Mouse (Mus musculus) liver, embryonic 13.5 days (tissue): ENCODE data around the gene Gm13290. TPM values are rescaled to one million over a fixed set of nuclear protein-coding genes. Genes with fewer than 3 reads are reported as not detected.
"Not testable (repeated sequence)": the region's sequence is repeated elsewhere in the genome, so short reads cannot be mapped to it uniquely, and the experiment has no call there.

Experiments used
- ATAC-seq: fragments of 200-750 bp; cut with Nextera tagmentation; 2 replicates; pipeline ENCODE4 v1.8.0; 2017; ENCODE audit warnings: low read depth, mild to moderate bottlenecking, moderate number of reproducible peaks, moderate library complexity
- DNase-seq: peaks from one replicate; pipeline ENCODE4 v3.0.0; 2022
- H3K27ac ChIP-seq: fragments of 300-500 bp; sonication (generic); 2 replicates; pipeline ENCODE4 v1.5.1; 2015; ENCODE audit warnings: moderate library complexity, mild to moderate bottlenecking, inconsistent platforms
- H3K27me3 ChIP-seq: fragments of 300-500 bp; sonication (generic); 2 replicates; pipeline ENCODE4 v1.6.1; 2015; ENCODE audit warnings: mild to moderate bottlenecking, inconsistent platforms
- H3K36me3 ChIP-seq: fragments of 300-500 bp; sonication (generic); 2 replicates; pipeline ENCODE4 v1.6.1; 2015; ENCODE audit warnings: mild to moderate bottlenecking, inconsistent platforms
- H3K4me1 ChIP-seq: fragments of 300-500 bp; sonication (generic); replicated peaks from 2 replicates; pipeline ENCODE4 v1.6.1; 2015; ENCODE audit warnings: inconsistent platforms
- H3K4me2 ChIP-seq: fragments of 300-500 bp; sonication (generic); 2 replicates; pipeline ENCODE4 v1.6.1; 2015; ENCODE audit warnings: inconsistent platforms, mild to moderate bottlenecking, moderate library complexity
- H3K4me3 ChIP-seq: fragments of 300-500 bp; sonication (generic); replicated peaks from 2 replicates; pipeline ENCODE4 v1.5.1; 2015; ENCODE audit warnings: mild to moderate bottlenecking, inconsistent platforms
- H3K9ac ChIP-seq: fragments of 300-500 bp; sonication (generic); 2 replicates; pipeline ENCODE4 v1.6.1; 2015; ENCODE audit warnings: mild to moderate bottlenecking, inconsistent platforms
- H3K9me3 ChIP-seq: fragments of 300-500 bp; sonication (generic); replicated peaks from 2 replicates; pipeline ENCODE4 v1.6.1; 2016; ENCODE audit warnings: inconsistent platforms
- WGBS: fragments of 180-500 bp; shearing (Covaris S2); methylation state at CpG from one replicate; pipeline ENCODE4 v1.1.7; 2015; ENCODE audit not compliant: insufficient replicate concordance; 5-methylcytosine and 5-hydroxymethylcytosine counted together
- polyA plus RNA-seq: library from polyadenylated mRNA; unstranded; fragments of >200 nt; fragmentation: Nextera tagmentation; extraction: Ambion mirVana; gene quantifications from 2 replicates; pipeline ENCODE4 v1.2.1, GENCODE M21; 2015

Gene Gm13290
- not detected in 2 replicates for polyA plus RNA-seq

DNA sequence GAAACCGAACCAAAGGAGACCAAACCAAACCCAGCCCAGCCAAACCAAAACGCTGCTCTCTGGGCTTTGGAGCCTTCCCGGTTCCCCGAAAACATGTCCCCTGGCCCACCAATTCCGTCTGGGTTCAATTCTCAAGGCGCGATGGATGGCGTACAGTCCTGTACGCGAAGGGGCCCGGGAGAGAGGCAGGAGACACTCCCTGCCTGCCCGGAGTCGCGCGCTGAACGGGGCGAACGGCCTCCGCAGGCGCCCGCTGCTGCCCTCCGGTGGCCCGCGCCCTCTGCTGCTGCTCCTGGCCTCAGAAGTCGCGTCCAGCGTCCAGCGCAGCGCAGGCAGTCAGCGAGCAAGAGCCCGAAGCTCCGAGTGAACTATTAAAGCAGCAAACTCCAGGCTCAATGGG, at the start of gene Gm13290:
Gm13290 (plus strand) TSS at position 301 of the 400 bp plus-strand sequence.
- not testable (repeated sequence) for ATAC-seq, H3K4me2 ChIP-seq, H3K27me3 ChIP-seq, H3K4me1 ChIP-seq, H3K4me3 ChIP-seq, DNase-seq, H3K9ac ChIP-seq, H3K27ac ChIP-seq, H3K9me3 ChIP-seq, H3K36me3 ChIP-seq
- no CpG with 5 or more reads among the region's 32 CpGs for WGBS

DNA sequence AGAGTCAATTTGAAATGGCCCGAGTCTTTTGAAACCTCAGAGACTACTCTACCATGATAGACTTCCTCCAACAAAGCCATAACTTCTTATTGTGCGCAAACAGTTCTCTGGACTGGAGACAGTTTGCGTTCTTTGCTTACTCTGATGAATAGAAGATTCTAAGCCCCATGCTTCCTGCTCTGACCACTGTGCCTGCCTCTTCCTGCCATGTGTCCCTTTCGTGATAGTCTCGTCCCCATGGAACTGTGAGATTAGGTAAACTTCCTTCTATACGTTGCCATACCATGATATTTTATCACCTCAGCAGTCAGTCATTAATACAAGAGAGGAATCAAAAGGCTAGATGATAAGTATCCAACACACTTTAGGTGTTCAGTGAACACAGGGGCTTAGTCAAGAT, 46.9 kb upstream of the Gm13290 start:
- no peak for ATAC-seq
- Histone ChIP-seq H3K27me3 (no peaks in the 10 kb centered on the region), H3K36me3 (no peaks in the 10 kb centered on the region), H3K4me2 (peak overlapping the region; percentile 8; the same call in 1 of the 2 replicates), H3K4me3 (no peak overlapping the region), H3K9ac (no peak overlapping the region), H3K9me3 (no peaks in the 10 kb centered on the region), H3K27ac (no peak overlapping the region), H3K4me1 (peaks cover 3% of the 10 kb centered on the region)
- WGBS: 25% methylated on average over 6 of the region's 6 CpGs
- no peak for DNase-seq

DNA sequence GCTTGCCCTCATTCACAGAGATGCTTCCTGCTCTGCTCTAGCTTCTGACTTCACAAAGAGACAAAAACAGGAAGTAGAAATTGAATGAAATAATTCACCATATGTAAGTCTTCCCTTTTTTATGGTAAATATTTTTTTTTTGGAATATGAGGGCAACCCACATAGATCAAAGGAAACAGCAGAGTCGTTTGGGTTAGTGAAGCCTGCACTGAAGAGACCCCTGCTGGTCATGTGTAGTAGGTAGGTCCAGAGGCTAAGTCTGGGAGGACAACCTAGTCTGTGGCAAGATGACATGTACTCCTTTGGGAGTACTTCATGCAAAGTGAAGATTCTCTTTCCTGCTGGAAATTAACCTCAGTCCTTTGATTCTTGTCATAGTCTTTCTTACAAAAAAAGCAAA, 46.3 kb upstream of the Gm13290 start:
- H3K4me3 ChIP-seq: no peak overlapping the region

DNA sequence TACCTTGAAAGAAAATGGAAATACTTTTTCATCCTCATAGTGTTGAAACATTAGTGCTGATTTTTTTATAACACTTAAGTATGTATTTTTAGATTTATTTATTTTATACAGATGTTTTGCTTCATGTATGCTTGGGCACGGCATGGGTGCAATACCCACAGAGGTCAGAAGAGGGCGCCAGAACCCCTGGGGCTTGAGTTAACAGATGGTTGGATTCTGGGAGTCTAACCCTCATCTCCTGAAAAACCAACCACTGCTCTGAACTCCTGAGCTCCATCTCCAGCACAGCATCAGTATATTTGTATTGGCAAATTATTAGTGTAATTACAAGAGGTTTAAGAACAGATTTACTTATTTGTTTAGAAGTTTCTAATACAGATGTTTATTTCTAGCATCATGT, 35.2 kb upstream of the Gm13290 start:
- 3% methylated on average over 2 of the region's 2 CpGs for WGBS
- no peaks in the 10 kb centered on the region for H3K9me3 ChIP-seq
- H3K4me2 ChIP-seq: no peak overlapping the region
- H3K27me3 ChIP-seq: 0 out of 2 replicates have a peak, but pooled peaks cover 3% of the 10 kb centered on the region
- H3K27ac ChIP-seq: no peak overlapping the region
- ATAC-seq: no peak
- H3K4me3 ChIP-seq: no peak overlapping the region
- no peaks in the 10 kb centered on the region for H3K36me3 ChIP-seq
- no peak overlapping the region for H3K9ac ChIP-seq
- H3K4me1 ChIP-seq: no peaks in the 10 kb centered on the region
- peak; percentile 23 for DNase-seq

More for the DNA sequence above, 46.3 kb upstream of the Gm13290 start:
- Histone ChIP-seq H3K27ac (no peak overlapping the region), H3K36me3 (no peaks in the 10 kb centered on the region), H3K4me2 (0 out of 2 replicates have a peak overlapping the region, but pooled peaks have one; percentile 8), H3K27me3 (no peaks in the 10 kb centered on the region), H3K4me1 (peaks cover 2% of the 10 kb centered on the region; the same call in 1 of the 2 replicates), H3K9me3 (no peaks in the 10 kb centered on the region), H3K9ac (no peak overlapping the region)
- WGBS: 0% methylated on average over 1 of the region's 1 CpGs
- no peak for ATAC-seq
- no peak for DNase-seq

DNA sequence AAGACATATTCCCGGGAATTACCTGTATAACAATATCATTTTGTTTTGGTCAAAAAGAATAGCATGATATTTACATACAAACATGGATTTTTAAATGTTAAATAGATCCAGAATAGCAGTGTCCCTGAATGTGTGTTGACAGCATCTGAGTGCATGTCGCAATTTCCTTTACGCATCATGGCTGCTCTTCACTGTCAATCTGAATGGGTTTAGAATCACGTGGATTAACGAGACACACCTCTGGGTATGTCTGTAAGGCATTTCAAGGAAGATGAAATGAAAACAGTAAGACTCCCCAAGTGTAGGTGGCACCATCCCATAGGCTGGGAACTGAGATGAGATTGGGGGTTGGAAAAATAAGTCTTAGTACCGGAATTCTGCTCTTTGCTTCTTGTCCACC, 34.6 kb upstream of the Gm13290 start:
- H3K9ac ChIP-seq: no peak overlapping the region
- 61% methylated on average over 6 of the region's 6 CpGs for whole genome bisulfite sequencing
- H3K4me3 ChIP-seq: no peak overlapping the region
- H3K27me3 ChIP-seq: 0 out of 2 replicates have a peak, but pooled peaks cover 3% of the 10 kb centered on the region
- ATAC-seq: no peak
- H3K27ac ChIP-seq: no peak overlapping the region
- no peaks in the 10 kb centered on the region for H3K9me3 ChIP-seq
- H3K4me2 ChIP-seq: no peak overlapping the region
- no peak for DNase-seq
- no peaks in the 10 kb centered on the region for H3K4me1 ChIP-seq
- H3K36me3 ChIP-seq: no peaks in the 10 kb centered on the region

DNA sequence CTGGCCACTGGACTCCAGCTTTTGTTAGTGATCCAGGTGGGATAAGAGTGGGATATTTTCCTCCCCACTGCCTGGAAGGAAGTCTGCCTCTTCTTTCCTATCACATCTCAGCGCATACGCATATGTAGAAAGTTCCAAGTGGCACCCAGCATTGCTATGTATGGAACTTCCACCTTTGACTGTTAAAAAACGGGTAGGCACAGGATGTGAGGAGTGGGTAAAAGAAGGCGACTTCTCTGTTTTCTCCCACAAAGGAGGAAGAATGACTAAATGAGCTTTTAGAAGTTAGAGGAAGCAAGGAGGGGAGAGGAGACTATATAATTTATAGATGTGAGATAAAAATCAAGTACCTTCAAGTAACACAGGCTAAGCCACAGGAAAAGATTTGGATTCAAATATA, 32.2 kb upstream of the Gm13290 start:
- H3K4me3 ChIP-seq: no peak overlapping the region
- no peak overlapping the region for H3K4me2 ChIP-seq
- ATAC-seq: no peak
- DNase-seq: no peak
- H3K4me1 ChIP-seq: no peaks in the 10 kb centered on the region
- no peak overlapping the region for H3K27ac ChIP-seq
- H3K27me3 ChIP-seq: no peaks in the 10 kb centered on the region
- H3K9me3 ChIP-seq: no peaks in the 10 kb centered on the region
- WGBS: 38% methylated on average over 4 of the region's 4 CpGs
- H3K36me3 ChIP-seq: no peaks in the 10 kb centered on the region
- H3K9ac ChIP-seq: no peak overlapping the region

DNA sequence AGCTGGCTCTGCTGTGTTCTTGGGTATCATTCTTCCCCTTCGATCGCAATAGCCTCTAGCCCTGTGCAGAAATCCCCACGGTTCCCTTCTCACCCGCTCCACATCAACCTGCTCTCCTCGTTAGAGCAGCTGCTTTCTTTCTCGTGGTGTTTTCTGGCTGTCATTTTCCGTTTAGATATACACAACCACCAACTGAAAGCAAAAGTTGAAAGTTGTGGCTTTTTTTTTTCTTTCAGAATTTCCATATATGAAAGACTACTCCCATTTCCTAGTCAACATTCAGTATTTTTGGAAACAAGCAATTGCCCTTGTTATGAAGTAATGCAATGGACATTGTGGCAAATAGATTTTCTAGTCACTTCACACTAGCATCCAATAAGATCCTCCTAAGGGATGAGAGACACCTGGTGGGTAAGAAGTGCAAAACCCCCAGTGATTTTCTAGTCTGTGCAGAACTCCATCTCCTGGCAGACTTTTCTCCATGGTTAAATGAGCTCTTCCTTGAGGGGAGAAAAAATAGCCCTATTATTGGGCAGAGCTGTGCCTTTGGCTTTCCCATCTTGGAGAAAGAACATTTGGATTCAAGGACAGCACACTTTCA, 30.8 kb upstream of the Gm13290 start:
- Histone ChIP-seq H3K9me3 (no peaks in the 10 kb centered on the region), H3K36me3 (no peaks in the 10 kb centered on the region), H3K4me1 (no peaks in the 10 kb centered on the region), H3K27ac (no peak overlapping the region), H3K4me3 (no peak overlapping the region), H3K9ac (no peak overlapping the region), H3K27me3 (no peaks in the 10 kb centered on the region), H3K4me2 (no peak overlapping the region)
- DNase-seq (no peak), ATAC-seq (no peak)
- 57% methylated on average over 7 of the region's 7 CpGs for WGBS

DNA sequence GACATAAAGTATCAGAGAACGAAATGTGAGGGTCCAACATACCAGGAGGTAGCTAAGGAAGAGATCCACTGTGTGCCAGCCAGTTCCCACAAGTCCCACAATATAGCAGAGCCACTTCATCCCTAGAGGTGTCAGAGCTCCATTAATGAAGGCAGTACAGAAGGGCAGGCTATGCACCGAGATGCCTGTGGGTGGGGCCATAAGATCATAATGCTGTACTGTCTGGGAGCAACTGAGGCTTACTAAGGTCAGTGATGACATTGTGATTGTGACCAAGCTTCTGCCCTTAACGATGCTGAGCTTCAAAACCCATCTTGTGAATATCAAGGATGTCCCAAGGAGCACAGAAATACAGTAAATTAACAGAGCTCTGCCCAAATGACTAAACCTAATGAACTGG, 29.4 kb upstream of the Gm13290 start:
- ATAC-seq: no peak
- no peak for DNase-seq
- Histone ChIP-seq H3K4me1 (no peaks in the 10 kb centered on the region), H3K36me3 (no peaks in the 10 kb centered on the region), H3K27me3 (0 out of 2 replicates have a peak, but pooled peaks cover 3% of the 10 kb centered on the region), H3K9me3 (no peaks in the 10 kb centered on the region), H3K4me2 (no peak overlapping the region), H3K27ac (no peak overlapping the region), H3K9ac (no peak overlapping the region), H3K4me3 (no peak overlapping the region)
- 47% methylated on average over 3 of the region's 3 CpGs for WGBS

DNA sequence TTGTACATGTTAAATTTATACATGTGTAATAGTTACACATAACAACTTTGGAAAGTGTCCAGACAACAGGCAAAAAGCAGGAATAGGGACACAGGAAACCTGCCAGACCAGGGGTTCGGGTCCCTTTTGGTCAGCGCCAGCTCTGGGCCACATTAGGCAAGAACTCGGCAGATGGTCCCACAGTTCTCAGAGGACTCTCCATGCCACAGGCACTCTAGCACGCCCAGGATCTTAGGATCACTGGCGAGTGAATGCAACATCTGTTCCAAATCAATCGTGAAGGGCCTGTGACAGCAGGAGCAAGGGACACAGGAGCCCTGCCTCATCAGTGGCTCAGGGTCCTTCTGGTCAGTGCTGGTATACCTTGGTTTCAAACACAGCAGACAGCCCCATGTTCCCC, 23.7 kb upstream of the Gm13290 start:
- Histone ChIP-seq H3K9me3 (no peaks in the 10 kb centered on the region), H3K27ac (no peak overlapping the region), H3K4me3 (no peak overlapping the region), H3K27me3 (0 out of 2 replicates have a peak, but pooled peaks cover 3% of the 10 kb centered on the region), H3K4me1 (no peaks in the 10 kb centered on the region), H3K4me2 (no peak overlapping the region), H3K9ac (no peak overlapping the region), H3K36me3 (no peaks in the 10 kb centered on the region)
- WGBS: 53% methylated on average over 6 of the region's 6 CpGs
- ATAC-seq: no peak
- no peak for DNase-seq

DNA sequence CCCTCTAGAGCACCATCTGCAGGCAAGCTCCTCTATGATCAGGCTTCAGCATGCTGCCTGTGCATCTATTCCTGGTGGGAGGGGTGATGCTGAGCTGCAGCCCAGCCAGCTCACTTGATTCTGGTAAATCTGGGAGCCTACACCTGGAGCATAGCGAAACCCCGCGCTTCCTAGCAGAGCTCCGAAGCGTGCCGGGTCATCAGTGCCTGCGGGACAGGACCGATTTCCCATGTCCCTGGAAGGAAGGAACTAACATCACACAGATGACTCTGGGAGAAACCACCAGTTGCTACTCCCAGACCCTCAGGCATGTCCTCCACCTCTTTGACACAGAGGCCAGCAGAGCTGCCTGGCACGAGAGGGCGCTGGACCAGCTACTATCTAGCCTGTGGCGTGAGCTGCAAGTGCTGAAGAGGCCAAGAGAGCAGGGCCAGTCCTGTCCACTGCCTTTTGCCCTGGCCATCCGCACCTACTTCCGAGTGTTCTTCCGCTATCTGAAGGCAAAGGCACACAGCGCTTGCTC, 18.8 kb upstream of the Gm13290 start, which contains the start of gene Gm13271:
Gm13271 (plus strand) TSS at position 51 of the 523 bp plus-strand sequence.
- not testable (repeated sequence) for H3K9me3 ChIP-seq, H3K4me1 ChIP-seq, H3K4me2 ChIP-seq, H3K27me3 ChIP-seq, H3K4me3 ChIP-seq, H3K36me3 ChIP-seq, DNase-seq, H3K27ac ChIP-seq, ATAC-seq, H3K9ac ChIP-seq
- WGBS: 68% methylated on average over 15 of the region's 15 CpGs

DNA sequence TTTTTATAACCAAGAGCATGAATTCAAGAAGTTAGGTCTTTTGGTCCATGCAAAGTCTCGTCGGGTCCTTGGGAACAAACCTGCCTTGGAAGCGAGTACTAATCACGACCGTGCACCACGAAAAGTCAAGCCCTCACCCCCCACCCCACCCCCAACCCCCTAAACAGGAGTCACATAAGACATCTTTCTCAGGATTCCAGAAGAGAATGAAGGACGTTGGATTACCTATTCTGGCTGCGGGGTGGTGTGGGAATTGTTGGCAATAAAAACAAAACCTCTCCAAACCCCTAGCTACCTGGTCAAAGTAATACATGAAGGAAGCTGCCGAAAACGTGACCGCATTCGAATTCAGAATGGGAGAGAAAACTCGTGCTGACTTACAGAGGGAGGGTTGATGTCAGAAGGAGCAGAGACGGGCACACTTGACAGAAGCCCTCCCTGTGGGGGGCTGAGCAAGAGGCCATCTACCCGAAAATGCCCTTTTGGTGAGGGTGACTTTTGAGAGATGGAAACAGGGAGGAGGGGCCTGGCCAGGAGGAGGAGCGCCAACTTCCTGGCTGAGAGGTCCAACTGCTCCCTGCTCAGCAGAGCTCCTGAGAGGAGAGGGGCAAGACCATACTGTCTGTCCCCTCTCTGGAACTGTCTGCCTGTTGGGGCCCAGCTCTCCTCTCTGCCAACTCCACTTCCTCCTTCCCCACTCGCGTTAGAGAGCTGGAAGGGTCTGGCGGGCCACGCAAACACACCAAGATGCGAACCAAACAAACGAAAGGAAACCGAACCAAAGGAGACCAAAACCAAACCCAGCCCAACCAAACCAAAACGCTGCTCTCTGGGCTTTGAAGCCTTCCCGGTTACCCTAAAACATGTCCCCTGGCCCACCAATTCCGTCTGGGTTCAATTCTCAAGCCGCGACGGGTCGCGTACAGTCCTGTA, 16.8 kb upstream of the Gm13290 start:
- peak overlapping the region; percentile 68 for H3K9ac ChIP-seq
- H3K27me3 ChIP-seq, H3K4me1 ChIP-seq, H3K36me3 ChIP-seq, DNase-seq, ATAC-seq, H3K9me3 ChIP-seq: not testable (repeated sequence)
- 9% methylated on average over 29 of the region's 31 CpGs for WGBS
- H3K4me2 ChIP-seq: peak overlapping the region; percentile 73
- peak overlapping the region; percentile 65 for H3K4me3 ChIP-seq
- H3K27ac ChIP-seq: peak overlapping the region; percentile 84
